Mouse (Mus musculus): ENCODE results near the gene Prkcb.
A peak's percentile ranks its signal among the peaks of the same experiment; 100 is the strongest.

Prkcb gene

DNA sequence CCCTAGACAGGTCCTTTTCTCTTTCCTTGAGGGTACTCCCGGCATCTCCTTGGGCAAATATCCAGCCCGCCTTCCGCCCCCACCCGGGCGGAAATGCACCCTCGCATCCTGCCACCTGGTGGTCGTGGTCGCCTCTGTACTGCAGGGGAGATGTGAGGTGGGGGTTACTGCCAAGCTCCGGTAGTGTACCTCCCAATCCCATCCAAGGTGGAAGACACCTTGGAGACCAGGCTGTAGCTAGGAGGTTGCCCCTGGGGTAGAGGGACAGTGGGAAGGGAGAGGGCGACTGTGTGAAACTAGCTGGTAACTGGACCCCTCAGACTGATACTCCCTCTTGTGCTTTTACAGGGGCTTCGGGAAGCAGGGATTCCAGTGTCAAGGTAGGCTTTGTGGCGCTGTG lies 1.6 kb downstream of the Prkcb start:
- no peak for DNase-seq (ENCODE audit: low read depth)

DNA sequence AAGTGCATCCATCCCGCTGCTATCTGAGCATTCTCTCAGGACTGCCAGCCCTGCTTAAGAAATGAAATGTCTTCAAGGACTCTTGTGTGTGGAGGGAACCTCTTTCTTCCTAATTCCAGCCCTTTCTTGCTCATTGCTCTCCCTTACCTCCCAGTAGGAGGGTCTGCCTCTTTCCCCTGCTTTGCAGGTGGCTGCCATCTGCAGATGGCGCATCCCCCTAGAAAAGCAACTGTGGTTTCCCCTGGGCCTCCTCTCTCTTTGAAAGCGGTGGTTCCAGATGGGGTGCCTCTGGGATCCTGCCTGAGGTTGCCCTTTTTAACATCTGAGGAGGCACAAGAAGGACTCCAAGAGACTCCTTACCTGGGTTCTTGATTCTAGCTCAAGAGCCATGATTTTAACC lies 2.2 kb downstream of the Prkcb start:
- DNase-seq (ENCODE audit: low read depth), result no peak

DNA sequence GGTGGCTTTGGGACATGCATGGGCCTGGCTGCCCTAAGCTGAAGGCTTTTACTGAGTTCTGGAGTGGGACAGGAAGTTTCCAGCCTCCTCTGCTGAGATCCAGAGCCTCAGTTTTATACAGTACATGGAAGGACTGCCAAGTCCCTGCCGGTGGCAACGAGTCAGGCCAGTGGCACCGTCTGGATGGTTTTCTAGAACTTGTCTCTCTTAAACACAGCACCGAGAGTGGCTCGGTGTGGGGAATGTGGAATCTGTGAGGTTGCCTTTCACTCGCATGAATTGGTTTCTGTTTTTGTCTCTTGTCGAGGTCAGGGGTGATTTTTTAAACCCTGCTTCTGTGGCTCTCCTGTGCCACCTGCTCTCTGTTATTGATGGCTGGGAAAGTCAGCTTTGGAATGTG lies 3.6 kb downstream of the Prkcb start:
- DNase-seq (ENCODE audit: low read depth), result no peak

DNA sequence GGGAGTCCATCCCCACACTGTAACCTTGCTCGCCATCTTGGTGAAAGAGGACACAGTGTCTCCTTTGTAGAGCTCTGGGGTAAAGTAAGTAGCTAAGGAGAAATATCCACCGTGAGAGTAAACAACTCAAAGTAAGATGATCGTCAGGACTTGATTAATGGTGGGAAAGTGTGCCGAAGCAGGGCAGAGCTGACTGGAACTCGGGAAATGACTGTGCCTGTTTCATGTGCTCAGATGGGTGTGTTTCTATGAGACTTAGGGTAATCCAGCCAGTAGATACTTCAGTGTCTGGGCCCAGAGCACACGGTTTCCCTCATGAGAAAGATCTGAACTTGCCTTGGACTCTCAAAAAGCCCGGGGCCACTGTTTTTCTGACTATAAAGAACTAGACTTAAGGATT lies 5.6 kb downstream of the Prkcb start:
- DNase-seq (ENCODE audit: low read depth), result no peak

DNA sequence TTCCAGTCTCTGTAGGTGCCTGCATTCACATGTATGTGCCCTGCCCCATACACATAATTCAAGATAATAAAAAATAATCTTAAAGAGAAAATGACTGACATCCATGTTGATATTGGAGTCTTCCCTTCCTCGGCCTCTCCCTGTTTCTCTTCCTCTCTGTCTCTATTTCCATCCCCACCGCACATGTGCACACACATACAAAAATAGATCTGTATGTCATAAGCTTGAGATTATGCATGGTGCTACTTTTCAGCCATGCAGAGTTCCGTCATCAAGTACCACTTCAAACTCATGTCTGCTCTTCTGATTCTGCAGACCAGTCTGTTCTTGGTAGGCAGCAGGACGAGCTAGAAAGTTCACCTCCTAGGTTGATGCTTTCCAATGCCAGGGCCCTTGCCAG lies 6.8 kb downstream of the Prkcb start:
- no peak for DNase-seq (ENCODE audit: low read depth)

DNA sequence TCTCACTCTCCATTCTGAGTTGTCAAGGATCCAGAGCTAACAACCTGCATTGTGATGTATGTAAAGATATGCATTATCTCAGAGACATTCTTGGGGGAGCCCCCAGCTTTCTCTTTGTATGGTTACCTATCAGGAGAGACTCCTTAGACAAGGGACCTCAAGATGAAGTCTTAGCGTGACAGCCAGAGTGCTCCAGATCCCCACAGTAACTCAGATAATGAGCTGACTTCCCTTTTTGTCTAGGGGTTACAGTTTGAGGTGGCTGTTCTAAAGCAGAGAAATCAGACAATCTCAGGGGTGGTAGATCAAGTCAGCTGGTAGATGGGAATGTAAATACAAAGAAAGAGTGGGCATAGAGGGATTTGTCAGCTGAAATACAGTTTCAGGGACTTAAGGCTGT lies 7.8 kb downstream of the Prkcb start:
- DNase-seq (ENCODE audit: low read depth), result no peak

DNA sequence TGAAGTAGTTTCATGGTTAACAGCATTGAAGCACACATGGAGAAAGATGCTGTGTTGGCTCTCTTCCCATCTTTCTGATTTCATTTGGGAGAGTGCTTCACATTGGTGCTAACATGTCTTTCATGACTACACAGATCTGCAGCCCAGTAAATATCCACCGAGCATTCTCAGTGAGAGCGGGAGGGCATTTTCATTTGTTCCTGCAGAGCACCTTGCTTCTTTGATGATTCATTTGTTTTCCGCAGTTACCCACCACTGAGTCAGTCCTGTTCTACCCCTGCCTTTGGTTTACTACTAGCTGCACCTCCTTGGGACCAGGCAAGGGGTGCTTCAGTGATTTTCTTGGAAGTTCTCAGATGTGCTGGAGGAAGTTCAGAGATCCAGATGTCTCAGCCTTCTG lies 8.3 kb downstream of the Prkcb start:
- DNase-seq (ENCODE audit: low read depth), result no peak

DNA sequence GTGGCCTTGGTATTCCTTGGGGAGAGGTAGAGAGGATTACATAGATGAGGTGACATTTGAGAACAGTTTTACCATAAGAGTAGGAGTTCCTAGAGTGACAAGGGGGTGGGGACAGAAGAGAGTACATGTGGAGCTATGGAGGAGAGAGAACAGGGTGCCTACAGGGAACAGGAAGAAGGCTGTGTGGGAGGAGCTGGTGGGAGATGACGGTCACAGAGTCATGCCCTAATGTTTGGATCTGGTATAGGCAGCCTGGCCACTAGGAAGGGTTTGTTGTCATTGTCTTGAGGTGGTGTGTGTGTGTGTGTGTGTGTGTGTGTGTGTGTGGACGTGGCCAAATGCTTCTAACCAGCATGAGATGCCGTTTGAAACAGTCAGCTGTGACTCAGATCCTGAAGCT lies 9.1 kb downstream of the Prkcb start:
- peak; percentile 56 for DNase-seq (ENCODE audit: low read depth)

DNA sequence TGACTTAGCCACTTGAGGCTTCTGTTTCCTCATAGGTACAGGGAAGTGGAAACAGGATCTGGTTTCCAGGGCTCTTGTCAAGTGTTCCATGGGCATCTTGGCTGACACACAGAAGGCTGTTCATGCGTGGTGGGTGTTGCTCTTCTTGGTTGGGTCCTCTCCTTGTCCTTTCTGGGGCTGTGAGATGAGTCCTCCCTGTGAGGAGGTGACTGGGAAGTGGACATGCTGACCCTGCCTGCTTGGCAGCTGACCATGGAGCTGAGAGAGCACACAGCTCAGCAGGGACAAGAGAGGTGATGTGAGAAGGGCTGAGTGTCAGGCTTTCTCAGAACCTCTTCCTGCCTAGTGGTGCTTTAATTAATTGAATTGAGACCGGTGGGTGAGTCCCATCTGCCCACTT lies 10.2 kb downstream of the Prkcb start:
- DNase-seq (ENCODE audit: low read depth), result no peak

DNA sequence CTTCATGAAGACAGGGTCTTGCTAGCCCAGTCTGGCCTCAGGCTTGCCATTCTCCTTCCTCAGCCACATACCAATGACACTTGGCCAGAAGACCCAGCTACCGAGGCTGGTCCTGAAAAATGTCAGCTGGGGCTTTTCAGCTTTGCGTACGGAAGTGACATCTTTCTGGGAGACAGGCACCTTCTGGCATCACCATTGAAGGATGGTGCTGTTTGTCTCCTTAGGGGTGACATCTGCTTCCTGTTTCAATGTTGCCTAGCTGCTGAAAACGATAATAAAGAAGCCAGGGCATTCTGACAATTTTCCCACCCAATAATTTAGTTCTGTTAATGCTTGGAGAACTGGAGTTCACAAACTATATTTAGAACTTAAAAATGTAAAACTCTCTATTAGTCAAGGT lies 12.0 kb downstream of the Prkcb start:
- no peak for DNase-seq (ENCODE audit: low read depth)

DNA sequence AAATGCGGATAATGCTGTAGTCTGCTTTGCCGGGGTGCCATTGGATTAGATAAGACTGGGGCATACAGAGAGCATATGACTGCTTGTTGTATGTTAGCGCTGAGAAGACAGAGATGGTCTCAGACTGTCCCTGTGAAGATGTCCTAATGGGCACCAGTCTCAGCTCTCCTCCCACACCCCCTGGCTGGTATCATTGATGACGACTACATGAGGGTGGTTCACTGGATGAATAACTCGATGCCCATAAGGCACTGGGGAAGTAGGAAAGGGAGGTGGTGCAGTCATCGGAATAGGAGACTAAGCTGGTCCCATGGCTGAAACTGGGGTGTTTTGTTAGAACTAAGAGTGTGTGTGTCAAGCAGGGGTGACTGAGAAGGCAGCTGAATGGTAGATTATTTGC lies 14.0 kb downstream of the Prkcb start:
- no peak for DNase-seq (ENCODE audit: low read depth)

DNA sequence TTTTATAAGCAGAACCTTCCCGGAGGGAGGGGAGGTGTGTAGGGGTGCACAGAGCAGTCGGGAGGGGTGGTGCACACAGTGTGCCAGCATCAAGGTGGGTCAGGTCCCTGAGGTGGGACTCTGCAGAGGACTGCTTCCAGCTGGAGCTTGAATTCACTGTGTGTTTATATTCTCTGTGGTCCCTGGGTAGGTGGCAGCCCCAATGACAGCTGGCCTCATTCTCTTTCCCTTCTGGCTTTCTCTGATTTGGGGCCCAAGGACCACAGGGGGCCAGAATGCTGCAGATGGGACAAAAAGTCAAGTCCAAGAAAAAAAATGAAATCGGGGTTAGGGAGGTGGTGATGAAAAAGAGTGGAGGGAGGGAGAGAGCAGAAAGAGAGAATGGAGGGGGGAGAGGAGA lies 15.4 kb downstream of the Prkcb start:
- DNase-seq (ENCODE audit: low read depth), result no peak

DNA sequence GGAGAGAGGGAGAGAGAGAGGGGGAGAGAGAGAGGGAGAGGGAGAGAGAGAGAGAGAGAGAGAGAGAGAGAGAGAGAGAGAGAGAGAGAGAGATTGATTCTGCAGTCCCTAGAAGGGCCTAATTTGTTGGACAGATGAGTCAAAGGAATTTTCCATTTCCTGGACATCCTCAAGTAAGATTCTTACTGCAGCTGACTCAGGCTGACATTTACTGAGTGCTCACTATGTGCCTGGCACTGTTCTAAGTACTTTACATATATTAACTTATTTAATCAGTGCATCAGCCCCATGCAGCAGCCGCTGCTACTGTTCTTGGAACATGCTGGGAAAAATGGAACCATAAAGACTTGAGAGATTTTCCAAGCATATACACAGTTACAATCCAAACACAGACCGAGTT lies 16.0 kb downstream of the Prkcb start:
- no peak for DNase-seq (ENCODE audit: low read depth)

DNA sequence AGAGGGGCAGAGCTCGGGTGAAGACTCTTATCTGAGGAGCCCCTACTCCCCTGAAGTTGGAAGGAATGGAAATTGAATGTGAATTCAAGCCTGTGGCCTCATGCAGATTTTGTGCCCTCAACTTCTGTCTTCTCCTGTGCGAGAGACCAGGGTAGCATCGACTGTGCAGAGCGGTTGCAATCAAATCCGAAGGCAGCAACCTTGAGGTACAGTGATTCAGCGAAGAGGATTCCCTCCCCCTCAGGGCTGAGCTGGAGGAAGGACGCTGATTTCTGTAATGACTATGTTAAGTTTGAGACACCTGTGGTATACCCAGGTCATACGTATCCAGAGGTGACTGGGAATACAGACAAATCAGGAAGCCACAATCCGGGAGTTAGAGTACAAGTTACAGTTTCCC lies 18.7 kb downstream of the Prkcb start:
- DNase-seq (ENCODE audit: low read depth), result no peak

DNA sequence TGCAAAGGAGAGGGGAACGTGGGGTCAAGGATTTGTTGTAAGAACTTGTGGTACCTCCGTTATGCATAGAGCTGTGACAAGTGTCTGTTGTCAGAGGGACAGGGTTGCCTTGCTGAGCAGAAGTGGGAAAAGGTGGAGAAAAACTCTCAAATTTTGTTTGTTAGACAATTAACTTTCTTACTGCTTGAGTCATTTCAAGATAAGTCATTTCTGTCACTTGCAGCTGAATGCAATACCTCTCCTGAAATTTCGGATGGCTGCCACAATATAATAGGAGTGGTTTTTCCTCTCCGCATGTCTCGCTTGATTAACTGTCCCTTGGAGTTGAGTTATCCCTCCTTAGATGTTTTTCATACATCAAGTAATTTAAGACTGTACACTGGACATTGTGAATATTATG lies 20.1 kb downstream of the Prkcb start:
- DNase-seq (ENCODE audit: low read depth), result no peak

DNA sequence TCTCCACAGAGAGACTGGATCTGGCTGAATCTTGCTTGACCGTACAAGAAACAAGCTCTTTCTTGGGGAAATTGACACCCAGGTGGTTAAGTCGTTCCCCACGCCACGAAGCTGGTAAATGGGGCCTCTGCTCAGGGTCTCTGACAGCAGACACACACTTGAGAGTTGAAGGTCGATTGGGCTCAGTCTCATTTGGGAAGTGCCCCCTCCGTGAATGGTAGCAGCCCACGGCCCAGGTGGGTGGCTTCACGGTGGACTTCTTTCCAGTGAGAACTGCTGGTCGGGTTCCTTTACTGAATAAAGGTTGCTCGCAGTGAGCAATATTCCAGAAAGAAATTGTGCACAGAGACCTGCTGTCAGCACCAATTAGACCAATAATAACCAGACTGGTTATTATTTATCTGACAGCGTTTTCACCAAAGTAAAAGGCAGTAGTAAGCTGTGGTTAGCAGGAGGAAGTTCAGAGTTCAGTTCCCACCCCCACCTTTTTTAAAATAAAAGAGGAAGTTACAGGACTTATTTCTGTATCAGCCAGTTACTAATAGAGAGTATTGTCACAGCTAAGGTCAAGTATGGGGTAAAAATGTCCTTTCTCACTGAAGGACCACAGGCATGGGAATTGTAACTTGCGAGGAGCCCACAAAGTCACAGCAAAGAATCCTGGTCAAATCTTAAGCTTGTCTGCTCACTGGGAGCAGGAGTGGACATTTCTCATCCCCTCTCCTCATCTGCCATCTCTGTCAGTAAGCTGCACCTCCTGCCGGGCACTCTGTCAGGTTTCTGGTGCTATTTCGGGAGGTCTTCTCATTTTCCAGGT lies 21.6 kb downstream of the Prkcb start:
- peak; percentile 77 for DNase-seq (ENCODE audit: low read depth)

DNA sequence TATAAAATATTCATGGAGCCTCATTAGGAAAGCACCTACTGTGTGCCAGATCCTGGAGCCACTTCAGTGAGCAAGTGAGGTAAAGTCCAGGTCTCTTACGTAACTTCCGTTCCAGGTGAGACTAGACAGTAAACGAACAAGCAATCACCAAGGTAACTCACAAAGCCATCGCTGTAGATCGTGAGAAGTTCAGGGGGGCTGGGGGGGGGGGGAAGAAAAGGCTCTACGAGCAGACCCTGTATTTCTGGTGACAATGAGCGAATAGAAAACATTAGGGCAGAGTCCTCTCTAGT lies 22.1 kb downstream of the Prkcb start:
- no peak for DNase-seq (ENCODE audit: low read depth)

DNA sequence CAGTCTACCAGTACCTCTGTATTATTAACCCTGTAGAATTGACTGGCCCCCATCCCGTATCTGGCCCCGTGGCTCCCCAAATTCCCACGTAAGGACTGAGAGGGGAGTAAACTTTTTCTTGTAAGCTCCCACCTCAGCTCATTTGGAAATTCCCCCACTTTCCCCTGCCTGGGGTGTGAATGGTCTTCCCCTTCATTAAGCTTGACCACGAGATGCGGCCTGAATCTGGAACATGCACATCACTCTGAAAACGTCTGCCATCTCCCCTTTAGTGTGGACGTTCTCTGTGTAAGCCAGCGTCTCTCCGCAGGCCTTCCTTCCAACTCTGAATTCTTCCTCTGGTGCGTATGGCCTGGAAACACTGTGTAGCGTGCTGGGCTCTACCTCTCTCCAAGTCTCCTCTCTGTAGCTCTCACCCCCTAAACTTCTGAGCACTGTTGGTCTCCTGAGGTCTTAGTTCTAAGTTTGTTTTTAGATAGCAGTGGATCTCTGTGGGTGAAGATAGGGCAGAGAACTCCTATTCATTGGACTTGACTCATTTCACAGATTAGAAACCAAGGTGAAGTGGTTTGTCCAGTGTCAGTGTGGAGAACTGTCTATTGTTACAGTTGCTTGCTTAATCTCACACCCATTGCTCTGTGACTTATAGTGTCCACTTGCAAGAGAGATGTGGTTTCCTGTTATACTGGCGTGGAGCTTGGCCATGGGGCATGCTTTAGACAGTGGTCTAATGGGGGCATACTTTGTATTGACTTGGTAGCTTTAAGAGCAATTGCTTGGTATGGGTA lies 25.3 kb downstream of the Prkcb start:
- peak; percentile 52 for DNase-seq (ENCODE audit: low read depth)

DNA sequence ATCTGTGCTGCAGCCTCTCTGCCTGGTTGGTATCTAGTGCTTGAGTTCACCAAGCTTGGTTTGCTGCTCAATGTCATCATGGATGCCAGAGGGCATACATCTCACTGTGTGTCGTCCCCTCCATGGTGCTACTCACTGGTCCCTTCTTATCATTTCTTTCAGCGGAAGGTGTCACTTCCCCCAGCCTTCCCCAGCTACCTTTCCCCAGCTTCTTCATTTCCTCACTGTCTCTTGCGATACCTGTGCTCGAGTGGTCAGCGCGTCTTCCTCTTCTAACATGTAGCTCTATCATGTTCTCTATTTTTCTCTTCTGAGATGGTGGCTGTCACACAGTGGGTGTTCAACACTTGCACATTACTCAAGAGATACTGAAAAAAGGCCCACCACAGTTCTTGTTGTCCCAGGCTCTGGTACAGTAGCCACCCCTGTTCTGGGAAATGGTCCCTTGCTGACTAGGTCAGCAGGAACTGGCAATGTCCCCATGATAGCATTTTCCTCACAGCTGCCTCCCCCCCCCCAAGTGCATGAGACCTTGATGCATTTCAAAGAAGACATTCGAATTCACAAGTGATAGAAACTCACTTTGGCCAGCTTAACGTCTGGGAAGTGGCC lies 27.3 kb downstream of the Prkcb start:
- DNase-seq (ENCODE audit: low read depth), result no peak

DNA sequence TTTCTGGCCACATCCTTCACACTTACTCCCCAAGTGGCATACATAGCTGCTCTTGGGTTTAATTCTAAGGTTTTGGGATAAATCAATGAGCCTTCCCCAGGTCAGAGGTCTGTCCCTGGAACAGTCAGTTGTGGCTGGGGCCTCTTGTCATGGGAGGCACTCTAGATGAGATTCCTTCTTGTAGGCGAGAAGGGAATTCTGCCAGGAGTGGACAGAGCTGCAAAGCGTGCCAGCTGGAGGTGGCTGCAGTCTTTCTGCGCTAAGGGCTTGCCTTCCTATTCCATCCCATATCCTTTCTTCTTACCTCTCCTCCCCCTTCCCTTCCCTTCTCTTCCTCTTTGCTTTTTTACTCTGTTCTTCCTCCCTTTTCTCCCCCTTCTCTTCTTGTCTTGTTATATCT lies 28.1 kb downstream of the Prkcb start:
- DNase-seq (ENCODE audit: low read depth), result no peak

DNA sequence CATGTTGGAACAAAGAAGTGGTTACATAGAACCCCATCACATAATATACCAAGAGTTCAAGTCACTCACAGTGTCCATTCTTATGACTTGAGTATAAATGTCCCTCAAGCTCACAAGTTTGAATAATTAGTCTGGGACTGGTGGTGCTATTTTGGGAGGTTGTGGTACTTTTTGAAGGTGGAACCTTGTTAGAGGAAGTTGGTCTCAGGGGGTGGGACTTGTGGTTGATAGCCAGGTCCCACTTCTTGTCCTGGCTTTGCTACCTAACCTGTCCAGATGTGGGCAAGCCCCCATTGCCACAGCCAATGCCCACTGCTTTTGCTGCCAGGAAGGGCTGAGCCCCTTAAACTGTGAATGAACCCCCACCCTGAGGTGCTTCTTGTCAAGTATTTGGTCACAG lies 28.9 kb downstream of the Prkcb start:
- DNase-seq (ENCODE audit: low read depth), result no peak

DNA sequence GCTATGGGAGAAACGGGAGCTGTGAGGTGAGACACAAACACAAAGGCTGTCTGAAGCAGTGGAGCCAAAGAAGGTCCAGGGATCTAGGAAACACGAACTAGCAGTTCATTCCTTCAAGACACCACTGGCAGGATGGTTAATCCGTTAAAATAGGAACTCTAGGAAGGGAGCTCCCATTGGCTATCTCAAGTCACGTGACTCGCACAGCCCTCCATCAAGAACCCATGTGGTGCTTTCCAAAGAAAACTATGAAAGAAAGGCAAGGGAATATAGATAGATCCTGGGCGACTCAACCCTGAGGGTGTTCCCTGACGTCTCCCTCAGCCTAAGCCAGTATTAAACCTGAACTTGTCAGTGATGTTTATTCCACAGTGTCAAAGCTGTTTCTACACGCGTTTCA lies 31.0 kb downstream of the Prkcb start:
- DNase-seq (ENCODE audit: low read depth), result no peak

DNA sequence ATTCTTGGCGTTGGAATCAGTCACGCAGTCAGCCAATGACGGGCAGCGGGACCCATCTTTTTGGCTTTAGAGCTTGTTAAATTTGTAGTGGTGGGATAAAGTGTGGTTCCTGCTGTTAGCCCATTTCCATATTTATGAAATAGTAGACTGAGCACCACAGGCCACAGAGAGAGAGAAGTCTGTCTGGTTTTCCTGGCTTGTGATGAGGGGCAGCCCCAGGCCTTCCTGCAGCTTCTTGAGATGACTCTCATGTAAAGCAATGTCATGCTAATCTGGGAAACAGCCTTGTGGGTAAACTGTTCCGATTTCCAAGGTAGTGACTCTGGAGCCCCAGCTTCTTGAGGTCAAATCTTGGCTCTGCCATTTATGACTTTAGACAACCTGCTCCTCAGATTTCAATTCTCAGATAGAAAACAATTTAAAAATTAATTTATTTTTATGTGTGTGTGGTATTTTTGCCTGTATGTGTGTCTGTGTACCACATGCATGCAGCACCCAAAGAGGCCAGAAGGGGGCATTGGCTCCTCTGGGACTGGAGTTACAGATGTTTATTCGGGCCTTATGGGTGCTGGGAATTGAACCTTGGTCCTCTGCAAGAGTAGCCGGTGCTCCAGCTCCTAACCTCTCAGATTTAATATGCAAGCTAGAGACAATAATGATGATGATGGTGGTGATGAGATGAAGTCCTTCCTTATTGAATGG lies 32.4 kb downstream of the Prkcb start:
- no peak for DNase-seq (ENCODE audit: low read depth)
